8 mouse cellular contexts compared by ENCODE assay signal in genomic region chr12:44269311-44269831, GRCm38 (mm10). TPM values are rescaled to one million over a fixed set of nuclear protein-coding genes. Genes with fewer than 3 reads are reported as not detected.
DNase-seq lines count a peak whose midpoint lies in the region; ATAC-seq and TF ChIP-seq lines count a peak whose summit lies in the region.

No protein-coding gene starts in this region.

- peaks cover 8% of the 10 kb centered on the region for H3K36me3 ChIP-seq in erythroblast, embryonic 14.5 days (ENCODE audit: control insufficient read depth)
- H3K36me3 ChIP-seq in heart, embryonic 15.5 days, result no peaks in the 10 kb centered on the region
- H3K36me3 ChIP-seq in lung, postnatal 0 days (ENCODE audit: insufficient read depth, low read length), result no peaks in the 10 kb centered on the region

- H3K27me3 ChIP-seq in erythroblast, embryonic 14.5 days (ENCODE audit: control insufficient read depth), result no peaks in the 10 kb centered on the region
- no peaks in the 10 kb centered on the region for H3K27me3 ChIP-seq in heart, embryonic 15.5 days
- H3K27me3 ChIP-seq in lung, postnatal 0 days (replicated peaks; ENCODE audit: insufficient read depth, low read length), result no peaks in the 10 kb centered on the region

- H3K4me2 ChIP-seq in heart, embryonic 15.5 days, result peak overlapping the region; percentile 71
- peak overlapping the region; percentile 48 for H3K4me2 ChIP-seq in lung, postnatal 0 days (replicated peaks; ENCODE audit: low read depth, low read length)

- no peaks in the 10 kb centered on the region for H3K9me3 ChIP-seq in erythroblast, embryonic 14.5 days (ENCODE audit: control insufficient read depth, low read length)
- H3K9me3 ChIP-seq in heart, embryonic 15.5 days (replicated peaks), result no peaks in the 10 kb centered on the region
- no peaks in the 10 kb centered on the region for H3K9me3 ChIP-seq in lung, postnatal 0 days (ENCODE audit: low read length)

- peak overlapping the region; percentile 99 for H3K27ac ChIP-seq in heart, embryonic 15.5 days
- peak overlapping the region; percentile 98 for H3K27ac ChIP-seq in lung, postnatal 0 days (ENCODE audit: low read length)
- H3K27ac ChIP-seq in olfactory bulb, adult 2 months (ENCODE audit: insufficient read depth, low read depth, low read length), result peak overlapping the region; percentile 91

- TF ChIP-seq CTCF in lung, postnatal 0 days (IDR thresholded peaks at IDR 0.05), result no peak
- TF ChIP-seq CTCF in olfactory bulb, adult 2 months (IDR thresholded peaks at IDR 0.05; ENCODE audit: insufficient read depth, low read depth, low read length), result no peak

- ATAC-seq in heart, embryonic 15.5 days (replicated peaks; ENCODE audit: insufficient number of reproducible peaks, insufficient read depth, low FRiP score, low read depth), result peak; percentile 92
- peak; percentile 90 for ATAC-seq in lung, postnatal 0 days

- peaks cover 25% of the 10 kb centered on the region for H3K4me1 ChIP-seq in erythroblast, embryonic 14.5 days (ENCODE audit: control insufficient read depth)
- peaks cover 6% of the 10 kb centered on the region for H3K4me1 ChIP-seq in heart, embryonic 15.5 days (replicated peaks)
- no peaks in the 10 kb centered on the region for H3K4me1 ChIP-seq in lung, postnatal 0 days (ENCODE audit: insufficient read depth, low read depth, low read length)
- peaks cover 2% of the 10 kb centered on the region; the same call in 1 of the 2 replicates for H3K4me1 ChIP-seq in olfactory bulb, adult 2 months (ENCODE audit: control insufficient read depth, insufficient read depth, low read length)

- TF ChIP-seq EP300 in lung, postnatal 0 days (IDR thresholded peaks at IDR 0.05), result no peak

- peak; percentile 86 for DNase-seq in ES-CJ7 (ENCODE audit: low read depth, low spot score)
- peak; percentile 90 for DNase-seq in adrenal gland, adult 2 months
- peak; percentile 83 to 87 for DNase-seq in kidney, postnatal 36 days
- peak; percentile 86 for DNase-seq in lung, postnatal 0 days (ENCODE audit: low spot score)
- no peak for DNase-seq in cerebellum, adult 11-12 months

- peak overlapping the region; percentile 92 for H3K4me3 ChIP-seq in erythroblast, embryonic 14.5 days (replicated peaks)
- H3K4me3 ChIP-seq in heart, embryonic 15.5 days, result peak overlapping the region; percentile 96
- peak overlapping the region; percentile 77 for H3K4me3 ChIP-seq in lung, postnatal 0 days (ENCODE audit: low read depth, low read length)
- H3K4me3 ChIP-seq in olfactory bulb, adult 2 months (ENCODE audit: insufficient read depth, low read depth, low read length), result peak overlapping the region; percentile 90

- H3K9ac ChIP-seq in heart, embryonic 15.5 days, result peak overlapping the region; percentile 88
- peak overlapping the region; percentile 80 for H3K9ac ChIP-seq in lung, postnatal 0 days (replicated peaks; ENCODE audit: low read depth)

- WGBS in heart, embryonic 15.5 days, result under 1% methylated on average over 46 of the region's 46 CpGs
- under 1% methylated on average over 42 of the region's 46 CpGs for WGBS in lung, postnatal 0 days
- under 1% methylated on average over 46 of the region's 46 CpGs for WGBS in olfactory bulb, adult 2 months

- no peak for TF ChIP-seq POLR2A in olfactory bulb, adult 2 months (IDR thresholded peaks at IDR 0.05; ENCODE audit: insufficient read depth, low read depth, low read length)

RNA-seq across cellular contexts. Expression of gene Pnpla8, which starts 48.2 kb away (rescaled TPM):
- total RNA-seq in adrenal gland, adult 2 months (2021), result 100 to 1,000 TPM; 132 to 143 TPM
- polyA plus RNA-seq in adrenal gland, adult 2 months (2012; rRNA removed), result 3.6 and 4.3 TPM in 2 replicates
- 0.71 and 0.72 TPM in 2 replicates for polyA plus RNA-seq in erythroblast, embryonic 14.5 days (2012)
- polyA plus RNA-seq in heart, embryonic 15.5 days (2015; fragmentation: Nextera tagmentation; extraction: Ambion mirVana), result 61.2 and 70.4 TPM in 2 replicates
- polyA plus RNA-seq in lung, postnatal 0 days (2015; fragmentation: Nextera tagmentation; extraction: Ambion mirVana), result 72.4 and 76.4 TPM in 2 replicates
- polyA plus RNA-seq in olfactory bulb, adult 2 months (2012; ENCODE audit: insufficient read depth, insufficient read length, low replicate concordance, missing spikeins), result 354 and 440 TPM in 2 replicates

RNA-seq across cellular contexts. Expression of gene Dnajb9, which starts 59.2 kb away (rescaled TPM):
- 10 to 100 TPM; 51.3 to 57.1 TPM for total RNA-seq in adrenal gland, adult 2 months (2021)
- 1.4 and 1.8 TPM in 2 replicates for polyA plus RNA-seq in adrenal gland, adult 2 months (2012; rRNA removed)
- polyA plus RNA-seq in erythroblast, embryonic 14.5 days (2012), result 0.82 and 1.5 TPM in 2 replicates
- polyA plus RNA-seq in heart, embryonic 15.5 days (2015; fragmentation: Nextera tagmentation; extraction: Ambion mirVana), result 20.1 and 22.8 TPM in 2 replicates
- 39.0 and 45.3 TPM in 2 replicates for polyA plus RNA-seq in lung, postnatal 0 days (2015; fragmentation: Nextera tagmentation; extraction: Ambion mirVana)
- polyA plus RNA-seq in olfactory bulb, adult 2 months (2012; ENCODE audit: insufficient read depth, insufficient read length, low replicate concordance, missing spikeins), result not detected in 2 replicates

RNA-seq across cellular contexts. Expression of gene Nrcam, which starts 59.3 kb away (rescaled TPM):
- 1 to 10 TPM; 5.2 to 6.7 TPM for total RNA-seq in adrenal gland, adult 2 months (2021)
- polyA plus RNA-seq in adrenal gland, adult 2 months (2012; rRNA removed), result 0.53 and 0.62 TPM in 2 replicates
- 0.01 TPM in 1 of 2 replicates, not detected in the other for polyA plus RNA-seq in erythroblast, embryonic 14.5 days (2012)
- polyA plus RNA-seq in heart, embryonic 15.5 days (2015; fragmentation: Nextera tagmentation; extraction: Ambion mirVana), result 0.88 and 3.4 TPM in 2 replicates
- polyA plus RNA-seq in lung, postnatal 0 days (2015; fragmentation: Nextera tagmentation; extraction: Ambion mirVana), result 10.3 and 12.8 TPM in 2 replicates
- 445 and 867 TPM in 2 replicates for polyA plus RNA-seq in olfactory bulb, adult 2 months (2012; ENCODE audit: insufficient read depth, insufficient read length, low replicate concordance, missing spikeins)

Comparison
In these comparisons a context has a peak if more than half of its experiments do, and no peak if none do; other contexts are left out.
1. RNA of gene Pnpla8, which starts 48.2 kb away (polyA plus RNA-seq): 354 to 440 TPM in olfactory bulb, adult 2 months, 72.4 to 76.4 TPM in lung, postnatal 0 days and 61.2 to 70.4 TPM in heart, embryonic 15.5 days; 3.6 to 4.3 TPM in adrenal gland, adult 2 months and 0.71 to 0.72 TPM in erythroblast, embryonic 14.5 days; every median in the first group is over 10 times any median in the second.
2. RNA of gene Nrcam, which starts 59.3 kb away (polyA plus RNA-seq): 445 to 867 TPM in olfactory bulb, adult 2 months; 10.3 to 12.8 TPM in lung, postnatal 0 days, 0.88 to 3.4 TPM in heart, embryonic 15.5 days, 0.53 to 0.62 TPM in adrenal gland, adult 2 months and 0.01 TPM in erythroblast, embryonic 14.5 days; every median in the first group is over 10 times any median in the second.
3. Peak in every context shown above with its lines, with median percentiles within 50 percentile points of each other: H3K4me3 ChIP-seq and H3K27ac ChIP-seq.